ENCODE assay signal across 17 mouse cellular contexts in genomic region chr2:102838179-102838578, GRCm38 (mm10).
DNase-seq lines count a peak whose midpoint lies in the region; ATAC-seq and TF ChIP-seq lines count a peak whose summit lies in the region.
"Had no signal": no experiment of that assay in that cellular context is flagged by ENCODE, and none has a peak within 500 bp of the region (broad histone marks: within the 10 kb centered on the region; RNA-seq: fewer than 3 reads in every experiment).

No protein-coding gene starts in this region.

- no peak overlapping the region for H3K27ac ChIP-seq in forebrain, postnatal 0 days (ENCODE audit: low read depth, low read length)
- H3K27ac ChIP-seq in forebrain, embryonic 15.5 days (replicated peaks), result no peak overlapping the region
- H3K27ac ChIP-seq in midbrain, postnatal 0 days (ENCODE audit: low read depth, low read length), result no peak overlapping the region
- no peak overlapping the region for H3K27ac ChIP-seq in midbrain, embryonic 10.5 days (replicated peaks)
- H3K27ac ChIP-seq in embryonic fibroblast, embryonic 13.5 days (ENCODE audit: insufficient read depth, low read length), result 0 out of 2 replicates have a peak overlapping the region, but pooled peaks have one; percentile 9
- no peak overlapping the region for H3K27ac ChIP-seq in embryonic facial prominence, embryonic 10.5 days (replicated peaks)
- H3K27ac ChIP-seq: embryonic facial prominence, embryonic 13.5 days; heart, adult 2 months; heart, embryonic 15.5 days; liver, embryonic 13.5 days had no signal

- H3K4me3 ChIP-seq in forebrain, postnatal 0 days (ENCODE audit: low read depth, low read length), result no peak overlapping the region
- H3K4me3 ChIP-seq in forebrain, embryonic 15.5 days, result no peak overlapping the region
- H3K4me3 ChIP-seq in midbrain, postnatal 0 days (ENCODE audit: low read depth, low read length), result no peak overlapping the region
- no peak overlapping the region for H3K4me3 ChIP-seq in midbrain, embryonic 10.5 days
- no peak overlapping the region for H3K4me3 ChIP-seq in embryonic fibroblast, embryonic 13.5 days (ENCODE audit: insufficient read depth, low read length)
- H3K4me3 ChIP-seq in embryonic facial prominence, embryonic 10.5 days, result no peak overlapping the region
- H3K4me3 ChIP-seq: embryonic facial prominence, embryonic 13.5 days; heart, adult 2 months; heart, embryonic 15.5 days; liver, embryonic 13.5 days had no signal

- H3K36me3 ChIP-seq in forebrain, postnatal 0 days (ENCODE audit: insufficient read depth), result no peaks in the 10 kb centered on the region
- H3K36me3 ChIP-seq in forebrain, embryonic 15.5 days, result no peaks in the 10 kb centered on the region
- no peaks in the 10 kb centered on the region for H3K36me3 ChIP-seq in midbrain, postnatal 0 days (ENCODE audit: insufficient read depth, low read length)
- no peaks in the 10 kb centered on the region for H3K36me3 ChIP-seq in midbrain, embryonic 10.5 days
- H3K36me3 ChIP-seq in embryonic facial prominence, embryonic 10.5 days (replicated peaks), result no peaks in the 10 kb centered on the region
- H3K36me3 ChIP-seq: embryonic facial prominence, embryonic 13.5 days; heart, embryonic 15.5 days had no signal

- H3K4me1 ChIP-seq in forebrain, postnatal 0 days (ENCODE audit: insufficient read depth), result no peaks in the 10 kb centered on the region
- H3K4me1 ChIP-seq in forebrain, embryonic 15.5 days, result no peaks in the 10 kb centered on the region
- no peaks in the 10 kb centered on the region for H3K4me1 ChIP-seq in midbrain, postnatal 0 days (ENCODE audit: insufficient read depth, low read length)
- H3K4me1 ChIP-seq in midbrain, embryonic 10.5 days, result no peaks in the 10 kb centered on the region
- no peaks in the 10 kb centered on the region for H3K4me1 ChIP-seq in embryonic fibroblast, embryonic 13.5 days (ENCODE audit: control insufficient read depth, insufficient read depth, low read length)
- no peaks in the 10 kb centered on the region for H3K4me1 ChIP-seq in embryonic facial prominence, embryonic 10.5 days
- H3K4me1 ChIP-seq: embryonic facial prominence, embryonic 13.5 days; heart, embryonic 15.5 days; liver, embryonic 13.5 days had no signal

- 70% methylated on average over 7 of the region's 7 CpGs for WGBS in forebrain, postnatal 0 days
- WGBS in forebrain, embryonic 15.5 days, result 79% methylated on average over 7 of the region's 7 CpGs
- WGBS in midbrain, postnatal 0 days, result 75% methylated on average over 7 of the region's 7 CpGs
- 85% methylated on average over 7 of the region's 7 CpGs for WGBS in midbrain, embryonic 10.5 days
- WGBS in embryonic facial prominence, embryonic 10.5 days, result 88% methylated on average over 7 of the region's 7 CpGs

- no peak overlapping the region for H3K4me2 ChIP-seq in forebrain, postnatal 0 days (ENCODE audit: low read depth)
- no peak overlapping the region for H3K4me2 ChIP-seq in forebrain, embryonic 15.5 days (replicated peaks)
- H3K4me2 ChIP-seq in midbrain, postnatal 0 days (ENCODE audit: low read depth, low read length, poor library complexity, severe bottlenecking), result no peak overlapping the region
- H3K4me2 ChIP-seq: embryonic facial prominence, embryonic 13.5 days; heart, embryonic 15.5 days; liver, embryonic 13.5 days had no signal

- no peak for TF ChIP-seq POLR2A in embryonic fibroblast, embryonic 13.5 days (IDR thresholded peaks at IDR 0.05; ENCODE audit: low read depth, low read length)

- no peaks in the 10 kb centered on the region for H3K9me3 ChIP-seq in forebrain, postnatal 0 days (ENCODE audit: low read length)
- H3K9me3 ChIP-seq in forebrain, embryonic 15.5 days, result no peaks in the 10 kb centered on the region
- H3K9me3 ChIP-seq in midbrain, postnatal 0 days (ENCODE audit: low read length), result no peaks in the 10 kb centered on the region
- H3K9me3 ChIP-seq in midbrain, embryonic 10.5 days (replicated peaks), result no peaks in the 10 kb centered on the region
- H3K9me3 ChIP-seq in embryonic facial prominence, embryonic 10.5 days, result no peaks in the 10 kb centered on the region
- H3K9me3 ChIP-seq: embryonic facial prominence, embryonic 13.5 days; heart, embryonic 15.5 days; liver, embryonic 13.5 days had no signal

- peak; percentile 82; the same call in 1 of the 2 replicates for ATAC-seq in forebrain, postnatal 0 days
- no peak for ATAC-seq in forebrain, embryonic 15.5 days (replicated peaks)
- no peak for ATAC-seq in midbrain, postnatal 0 days (ENCODE audit: low FRiP score)
- ATAC-seq: activated CD4-positive, CD25-positive, alpha-beta regulatory T cell, adult 4 months had no signal

- no peaks in the 10 kb centered on the region for H3K27me3 ChIP-seq in forebrain, postnatal 0 days (ENCODE audit: insufficient read depth, low read length)
- no peaks in the 10 kb centered on the region for H3K27me3 ChIP-seq in forebrain, embryonic 15.5 days
- no peaks in the 10 kb centered on the region for H3K27me3 ChIP-seq in midbrain, postnatal 0 days (ENCODE audit: insufficient read depth, low read length)
- no peaks in the 10 kb centered on the region for H3K27me3 ChIP-seq in midbrain, embryonic 10.5 days (ENCODE audit: low read depth, poor library complexity, severe bottlenecking)
- H3K27me3 ChIP-seq in embryonic facial prominence, embryonic 10.5 days (replicated peaks; ENCODE audit: low read depth, poor library complexity, severe bottlenecking), result no peaks in the 10 kb centered on the region
- H3K27me3 ChIP-seq: embryonic facial prominence, embryonic 13.5 days; heart, embryonic 15.5 days; liver, embryonic 13.5 days had no signal

- no peak overlapping the region for H3K9ac ChIP-seq in forebrain, postnatal 0 days
- no peak overlapping the region for H3K9ac ChIP-seq in forebrain, embryonic 15.5 days (replicated peaks)
- H3K9ac ChIP-seq in midbrain, postnatal 0 days (replicated peaks; ENCODE audit: low read length, poor library complexity, severe bottlenecking), result no peak overlapping the region
- H3K9ac ChIP-seq: embryonic facial prominence, embryonic 13.5 days; heart, embryonic 15.5 days; liver, embryonic 13.5 days had no signal

- TF ChIP-seq CTCF in forebrain, postnatal 0 days (IDR thresholded peaks at IDR 0.05; ENCODE audit: low read depth), result no peak
- no peak for TF ChIP-seq CTCF in midbrain, postnatal 0 days (IDR thresholded peaks at IDR 0.05)
- TF ChIP-seq CTCF in embryonic fibroblast, embryonic 13.5 days (IDR thresholded peaks at IDR 0.05; ENCODE audit: borderline replicate concordance, insufficient read depth, low read length), result no peak

- DNase-seq in forebrain, postnatal 0 days, result peak; percentile 10
- DNase-seq in midbrain, postnatal 0 days (ENCODE audit: low spot score), result peak; percentile 16
- no peak for DNase-seq in midbrain, embryonic 10.5 days (ENCODE audit: low spot score)
- peak; percentile 41 for DNase-seq in telencephalon, adult 2 months (ENCODE audit: low read depth, low spot score)
- DNase-seq in embryonic facial prominence, embryonic 10.5 days (ENCODE audit: low spot score), result no peak
- DNase-seq: adrenal gland, postnatal 25 days; cerebellum, adult 8-10 months; heart, adult 2 months; kidney, adult 8-10 months; kidney, postnatal 25 days; liver, embryonic 13.5 days; thymus, postnatal 4 days had no signal

Comparison
In these comparisons a context has a peak if more than half of its experiments do, and no peak if none do; other contexts are left out.
1. DNase-seq: peak in forebrain, postnatal 0 days (single experiment), midbrain, postnatal 0 days (single experiment) and telencephalon, adult 2 months (single experiment); none in midbrain, embryonic 10.5 days (single experiment) and embryonic facial prominence, embryonic 10.5 days (single experiment).